Mouse (Mus musculus): ENCODE measurements at regions not wholly inside any gene's neighbourhood (a gene's known extent, or its start where the extent isn't known, plus 50 kb on each side); places are given as distances from the start of the nearest gene placed in this dataset.
A peak's percentile ranks its signal among the peaks of the same experiment; 100 is the strongest.

DNA sequence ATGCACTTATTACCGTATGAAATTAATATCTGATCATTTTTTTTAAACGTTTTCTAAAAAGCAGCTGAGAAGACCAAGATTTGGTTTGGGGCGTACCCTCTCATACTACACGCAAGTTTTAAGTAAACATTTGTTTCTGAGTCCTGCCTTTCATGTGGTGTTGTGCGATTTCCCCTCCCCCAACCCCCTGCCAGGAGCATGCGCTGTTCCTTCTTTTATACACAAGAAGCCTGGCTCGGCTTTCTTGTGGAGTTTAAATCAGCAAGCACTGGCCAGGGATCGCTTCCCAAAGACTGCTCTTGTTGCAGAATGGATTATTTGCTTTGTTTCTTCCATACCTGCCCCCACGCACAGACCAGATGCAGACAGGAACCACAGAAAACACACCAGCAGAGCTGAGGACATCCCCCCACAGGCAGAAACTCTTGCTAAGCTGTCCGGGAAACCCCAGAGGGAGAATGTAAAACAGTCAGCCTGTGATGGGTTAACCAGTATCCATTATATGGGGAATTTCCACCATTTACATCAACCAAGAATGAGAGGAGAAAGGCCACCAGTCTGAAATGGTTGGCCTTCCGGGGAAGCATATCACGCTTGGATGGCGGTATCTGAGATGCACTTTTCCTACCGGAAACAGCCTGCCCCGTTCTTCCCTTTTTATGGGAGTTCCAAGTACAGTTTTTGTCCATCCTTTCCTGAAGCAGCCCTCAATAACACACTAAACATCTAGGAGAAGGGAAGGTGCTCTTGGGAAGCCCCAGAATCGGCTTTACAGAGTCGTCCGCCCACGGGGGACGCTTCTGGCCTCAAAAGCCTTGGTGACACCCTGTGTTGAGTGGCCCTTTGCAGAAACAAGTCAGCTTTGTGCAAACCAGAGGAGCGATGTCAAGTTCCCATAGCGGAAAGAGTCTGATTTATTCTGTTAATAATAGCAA, 91.3 kb downstream of the Tomm20 start:
- DNase-seq (ENCODE audit: low spot score), result no peak

DNA sequence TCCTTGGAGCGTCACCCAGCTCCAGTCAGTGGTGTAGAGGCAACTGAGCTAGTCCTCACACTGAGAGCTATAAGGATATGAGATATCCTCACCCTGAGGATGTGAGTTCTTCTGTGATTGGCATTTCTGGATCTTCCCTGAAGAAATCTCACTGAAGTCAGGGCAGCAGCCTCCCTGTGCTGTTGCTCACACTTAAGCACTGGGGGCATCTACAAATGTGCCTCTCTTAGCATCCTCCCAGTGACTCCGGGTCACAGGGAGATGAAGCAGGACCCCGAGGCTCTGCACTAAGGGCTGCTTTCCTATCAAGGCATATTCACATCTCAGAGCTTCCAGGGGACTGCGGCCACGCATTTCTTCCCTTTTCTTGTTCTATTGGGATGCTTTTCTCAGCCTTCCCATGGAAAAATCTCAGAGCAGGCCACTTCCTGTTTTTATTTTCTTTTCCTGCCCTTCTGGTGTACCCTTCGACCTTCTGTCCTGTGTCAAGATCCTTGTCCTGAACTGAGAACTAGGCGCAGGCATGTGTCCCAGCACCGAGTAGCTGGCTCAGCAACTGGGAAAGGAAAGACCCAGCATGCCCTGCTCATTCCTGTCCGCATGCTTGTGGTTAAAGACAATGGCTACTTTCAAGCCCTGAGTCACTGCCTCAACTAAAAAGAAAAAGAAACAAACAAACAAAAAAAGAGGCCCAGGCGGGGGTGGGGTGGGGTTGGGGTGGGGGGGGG, 92.8 kb downstream of the Tomm20 start:
- DNase-seq (ENCODE audit: low spot score), result no peak

DNA sequence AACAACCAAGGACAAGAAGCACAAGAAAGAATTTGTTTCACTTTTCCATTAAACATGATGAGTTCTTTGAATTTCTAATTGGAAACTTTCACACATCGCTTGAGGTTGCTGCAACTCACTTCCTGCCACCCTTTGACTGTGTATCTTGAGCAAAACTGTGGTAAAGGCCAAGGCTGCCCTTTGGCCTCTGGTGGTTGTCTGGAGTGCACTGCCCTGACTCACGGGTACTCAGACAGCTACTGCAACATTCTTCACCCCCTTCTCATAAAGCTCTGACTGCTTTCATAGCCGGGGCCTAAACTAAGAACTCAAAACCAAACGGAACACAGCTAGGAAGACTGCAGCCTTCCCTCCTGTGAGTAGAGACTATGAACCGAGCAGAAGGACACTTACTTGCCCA, 93.5 kb downstream of the Tomm20 start:
- no peak for DNase-seq (ENCODE audit: low spot score)

DNA sequence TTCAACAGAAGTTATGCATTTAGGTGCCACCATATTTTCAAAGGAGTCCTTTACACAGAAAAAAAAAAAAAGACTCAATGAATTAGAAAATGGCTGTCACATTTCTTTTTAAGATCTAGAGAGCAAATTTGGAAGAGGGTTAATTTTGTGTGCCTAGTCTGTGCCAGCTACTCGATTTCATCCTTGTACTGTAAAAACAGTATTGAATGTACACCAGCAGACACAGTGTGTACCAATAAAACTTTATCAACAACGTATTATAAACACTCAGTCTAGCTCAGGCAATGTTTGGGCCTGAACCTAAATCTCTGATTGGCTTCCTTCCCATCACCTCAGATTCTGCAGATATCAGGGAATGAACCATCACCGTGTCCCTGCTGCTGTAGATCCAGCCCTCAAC, 93.9 kb downstream of the Tomm20 start:
- DNase-seq (ENCODE audit: low spot score), result no peak

DNA sequence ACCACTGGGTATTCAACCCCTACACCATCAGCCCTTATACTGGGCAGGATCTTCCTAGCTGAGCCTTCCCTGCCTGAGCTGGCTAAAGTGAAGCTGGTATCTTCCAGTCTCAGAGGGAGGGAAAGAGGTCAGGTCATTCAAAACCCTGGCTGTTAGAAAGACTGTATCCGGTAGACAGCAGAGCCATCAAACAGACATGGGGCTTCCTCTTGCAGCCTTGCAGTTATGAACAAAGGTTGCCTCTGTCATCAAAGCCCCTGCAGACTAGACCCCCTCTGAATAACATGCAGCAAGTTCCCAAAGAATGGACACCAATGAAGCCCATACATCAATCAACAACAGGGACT, 95.5 kb downstream of the Tomm20 start:
- no peak for DNase-seq (ENCODE audit: low spot score)

DNA sequence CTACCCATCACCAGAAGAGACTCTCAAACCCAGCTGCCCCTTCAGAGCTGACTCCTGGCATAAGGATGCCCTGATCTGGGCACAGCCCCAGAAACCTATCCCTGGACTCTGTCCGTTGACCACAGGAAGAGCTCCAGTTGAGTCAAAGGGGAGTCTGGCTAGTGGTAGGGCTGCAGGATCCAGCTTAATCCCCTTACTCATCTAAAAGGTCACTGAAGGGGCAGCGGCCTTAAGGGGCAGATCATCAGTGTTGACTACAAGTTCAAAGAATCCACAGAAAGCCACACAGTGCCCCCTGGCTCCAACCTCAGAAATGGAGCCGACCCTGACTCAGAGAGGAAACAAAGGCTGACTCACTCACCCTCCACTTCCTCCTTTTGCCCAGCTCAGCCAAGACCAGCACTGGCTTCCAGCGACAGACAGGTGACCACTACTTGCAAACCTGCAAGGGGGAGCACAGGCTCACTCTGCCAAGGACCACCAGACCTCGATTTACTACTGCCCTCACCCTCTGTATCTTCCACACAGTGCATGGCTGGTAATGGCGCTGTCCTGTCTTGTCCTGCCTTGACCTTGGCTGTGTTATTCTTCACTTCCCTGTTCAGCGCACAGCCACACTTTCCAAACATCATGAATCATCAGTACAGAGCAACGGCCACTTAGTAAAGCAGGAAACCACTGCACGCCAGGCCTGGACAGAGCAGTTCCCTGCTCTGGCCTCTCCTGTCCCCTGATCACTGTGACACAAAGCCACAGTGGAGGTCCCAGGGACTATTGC, 96.0 kb downstream of the Tomm20 start:
- DNase-seq (ENCODE audit: low spot score), result no peak

DNA sequence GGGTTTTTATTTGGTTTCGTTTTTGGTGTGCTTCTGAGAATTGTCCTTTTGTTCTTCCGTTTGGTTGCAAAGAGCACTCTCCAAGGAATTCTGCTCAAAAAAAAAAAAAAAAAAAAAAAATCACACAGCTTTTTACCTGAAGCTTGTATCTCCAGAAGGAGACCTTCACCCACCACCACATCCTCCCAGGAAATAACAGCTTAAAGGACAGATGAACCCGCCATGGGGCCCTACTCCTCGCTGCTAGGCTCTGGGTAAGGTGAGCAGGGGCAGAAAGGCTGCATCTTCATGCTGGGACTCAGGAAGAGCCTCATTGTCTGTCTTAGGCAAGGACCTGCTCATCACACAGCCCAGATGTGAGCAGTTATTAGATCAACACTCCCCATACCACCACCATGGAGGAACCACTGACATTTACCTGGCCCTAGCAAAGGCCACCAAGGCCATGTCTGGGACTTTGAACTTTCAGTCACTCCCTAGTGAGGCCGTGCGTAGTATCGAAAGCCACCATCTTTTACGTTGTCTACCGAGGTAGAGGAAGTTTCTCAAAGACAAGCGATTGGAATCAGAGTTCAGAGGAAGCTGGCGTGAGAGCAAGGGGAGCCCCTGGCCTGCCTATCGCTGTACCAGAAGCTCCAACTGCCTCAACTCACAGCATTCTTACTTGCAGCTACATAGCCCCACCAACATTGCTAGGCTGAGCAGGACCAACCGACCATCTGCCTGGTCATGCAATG, 97.1 kb downstream of the Tomm20 start:
- no peak for DNase-seq (ENCODE audit: low spot score)

DNA sequence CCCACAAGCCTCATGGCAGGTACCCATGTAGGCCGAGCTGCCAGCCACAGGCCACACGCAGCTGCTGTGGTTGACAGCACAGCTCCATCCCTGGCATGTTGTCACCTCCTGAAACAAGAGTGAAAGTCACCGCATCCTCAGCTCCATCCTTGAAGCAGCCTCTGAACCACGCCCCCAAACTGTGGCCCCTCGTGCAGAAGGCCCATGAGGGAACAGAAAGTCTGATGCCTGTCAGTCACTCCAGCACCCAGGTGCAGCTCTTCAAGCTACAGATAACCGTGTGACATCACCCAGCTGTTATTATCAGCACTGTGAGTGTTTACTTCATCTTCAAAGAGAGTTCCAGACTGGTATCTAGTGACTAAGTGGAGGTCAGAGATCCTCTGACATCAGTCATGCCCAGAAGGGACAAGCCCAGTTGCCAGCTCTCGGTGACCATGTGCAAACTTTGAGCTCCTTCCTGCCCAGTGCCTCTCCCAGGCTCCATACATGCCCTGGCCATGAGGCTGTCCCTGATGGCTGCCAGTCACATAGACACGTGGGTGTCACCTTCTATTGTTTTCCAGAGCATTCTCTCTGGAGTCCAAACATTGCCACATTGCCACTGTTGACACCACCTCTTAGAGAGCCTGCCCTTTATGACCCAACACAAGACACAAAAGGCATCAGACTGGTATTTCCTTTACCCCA, 97.8 kb downstream of the Tomm20 start:
- DNase-seq (ENCODE audit: low spot score), result no peak

DNA sequence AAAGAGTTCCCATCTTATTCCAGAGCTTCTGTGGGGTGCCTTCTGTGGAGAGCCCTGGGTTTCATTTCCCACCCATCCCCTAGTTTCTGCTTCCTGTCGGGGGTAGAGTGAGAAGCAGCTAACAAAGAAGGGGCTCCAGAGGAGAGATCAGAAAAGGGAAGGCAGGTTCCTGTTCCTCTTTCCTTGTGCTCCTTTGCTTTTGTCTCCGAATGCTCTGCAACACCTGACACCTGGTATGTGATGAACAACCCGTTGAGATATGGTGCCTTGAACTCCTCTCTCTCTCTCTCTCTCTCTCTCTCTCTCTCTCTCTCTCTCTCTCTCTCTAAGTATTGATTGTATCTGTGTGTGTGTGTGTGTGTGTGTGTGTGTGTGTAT, 99.5 kb downstream of the Tomm20 start:
- no peak for DNase-seq (ENCODE audit: low spot score)

DNA sequence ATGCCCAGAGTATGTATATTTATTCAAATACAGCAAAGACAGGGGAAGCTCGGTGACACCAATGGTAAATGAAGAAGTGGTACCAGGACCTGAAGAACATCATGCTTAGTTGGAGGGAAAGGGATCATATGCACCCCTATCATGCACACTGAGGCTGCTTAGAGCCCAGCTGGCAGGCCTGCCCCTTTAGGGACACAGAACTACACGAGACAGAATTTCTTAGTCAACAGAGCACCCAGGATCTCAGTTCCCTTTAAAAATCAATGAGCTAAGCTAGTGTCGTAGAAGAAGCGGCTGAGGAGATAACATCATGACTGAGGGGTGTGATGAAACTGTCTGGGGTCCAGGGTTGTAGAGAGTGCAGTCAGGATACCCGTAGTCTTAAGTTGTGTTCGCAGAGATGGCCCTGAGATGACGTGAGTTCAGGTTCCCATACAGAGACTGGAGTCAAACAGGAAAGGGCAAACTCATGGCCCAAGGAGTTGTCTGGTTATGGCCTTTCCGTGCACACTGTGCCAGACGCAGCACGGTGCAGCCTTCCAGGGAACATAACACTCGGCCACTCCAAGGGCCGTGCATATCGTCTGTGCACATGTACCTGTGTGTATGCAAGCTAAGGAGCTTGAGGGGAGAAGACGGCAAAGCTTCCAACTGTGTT, 100.0 kb downstream of the Tomm20 start:
- DNase-seq (ENCODE audit: low spot score), result no peak

DNA sequence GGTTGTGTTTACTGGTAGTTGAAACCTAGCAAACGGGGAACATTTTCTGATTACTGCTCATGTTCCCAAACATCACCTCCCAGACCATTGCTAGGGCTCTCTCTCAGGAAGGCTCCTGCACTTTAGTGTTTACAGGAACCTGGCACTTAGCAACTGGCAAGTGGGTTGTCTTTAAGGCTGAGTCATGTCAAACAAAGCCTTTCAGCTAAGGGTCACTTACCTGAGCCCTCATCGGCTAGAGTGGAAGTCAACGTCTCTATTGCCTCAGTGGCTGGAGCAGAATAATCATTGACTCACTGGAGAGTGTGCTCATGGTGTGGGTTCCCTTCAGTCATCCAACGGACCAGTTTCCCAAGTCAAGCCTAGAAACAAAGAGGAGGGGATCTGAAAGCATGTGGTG, 101.0 kb downstream of the Tomm20 start:
- DNase-seq (ENCODE audit: low spot score), result no peak

DNA sequence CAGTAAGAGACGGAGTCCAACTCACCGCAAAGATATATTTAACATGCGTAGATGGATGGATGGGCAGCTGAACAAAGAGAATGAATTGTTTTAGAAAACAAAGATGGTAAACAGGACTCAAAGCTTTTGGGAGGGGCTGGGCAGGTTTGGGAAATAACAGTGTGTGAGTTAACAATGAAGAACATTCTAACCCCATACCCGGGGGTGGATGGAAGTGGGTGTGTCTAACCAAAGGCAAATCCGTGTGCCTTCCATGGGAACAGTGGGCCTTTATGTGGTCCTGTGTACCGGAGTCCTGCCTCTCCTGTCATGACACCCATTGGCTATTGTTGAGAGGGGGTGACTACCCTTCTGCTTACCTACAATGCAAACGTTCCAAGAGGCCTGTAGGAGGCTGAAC, 104.5 kb downstream of the Tomm20 start:
- no peak for DNase-seq (ENCODE audit: low spot score)

DNA sequence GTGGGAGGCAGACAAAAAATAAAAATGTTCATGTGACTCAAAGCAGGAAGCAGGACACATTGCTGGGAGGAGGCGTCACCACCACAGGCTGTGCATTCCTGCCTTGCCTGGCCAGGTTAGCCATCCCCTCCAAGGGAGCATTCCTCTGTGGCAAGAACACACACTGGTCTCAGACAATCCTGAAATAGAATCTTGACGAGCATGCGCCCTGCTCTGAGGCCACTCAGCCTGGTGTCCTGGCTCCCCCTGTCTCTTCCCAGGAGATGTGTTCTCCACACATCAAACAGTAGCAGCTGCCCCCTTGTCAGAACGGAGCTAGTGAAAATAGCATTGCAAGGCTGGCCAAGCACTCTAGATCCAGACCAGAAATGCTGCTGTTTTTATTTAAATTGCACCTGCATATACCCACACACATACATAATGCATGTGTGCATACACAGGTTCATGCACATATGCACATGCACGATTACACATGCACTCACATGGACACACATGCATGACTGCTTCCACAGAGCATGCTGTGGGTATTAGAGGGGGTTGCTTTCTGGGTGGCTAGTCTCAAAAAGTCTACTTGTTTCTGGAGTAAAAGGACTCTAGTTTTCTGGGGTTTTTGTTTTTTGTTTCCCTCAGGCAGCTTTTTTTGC, 105.8 kb downstream of the Tomm20 start:
- DNase-seq (ENCODE audit: low spot score), result peak; percentile 55

DNA sequence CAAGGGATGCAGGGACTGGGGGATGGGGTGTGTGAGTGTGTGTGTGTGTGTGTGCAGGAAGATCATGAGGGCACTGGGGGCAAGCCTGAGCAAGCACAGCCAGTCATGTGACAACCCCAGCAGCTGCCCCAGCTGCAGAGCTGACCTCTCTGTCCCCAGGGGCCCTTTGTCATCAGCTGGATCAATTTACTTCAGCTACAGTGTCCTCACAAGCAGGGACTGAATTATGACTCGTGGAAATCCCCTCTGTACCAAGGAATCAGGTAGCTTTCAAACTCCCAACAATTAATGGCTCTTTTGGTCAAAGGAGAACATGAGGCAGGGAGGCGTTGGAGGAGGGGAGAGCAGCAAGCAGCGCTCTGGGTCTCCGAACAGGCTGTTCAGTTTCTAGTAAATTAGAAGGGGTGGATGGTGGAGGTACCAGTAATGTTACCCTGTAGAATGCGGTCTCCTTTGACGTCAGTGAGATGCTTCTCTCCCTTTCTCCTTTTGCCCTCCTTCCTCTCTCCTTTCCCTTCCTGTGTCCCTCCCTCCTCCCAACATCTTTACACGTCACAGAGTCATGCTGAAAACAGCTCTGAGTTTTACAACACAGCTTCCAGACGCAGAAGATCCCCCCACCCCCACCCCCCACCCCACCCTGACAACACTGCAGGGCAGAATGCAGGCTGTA, 106.5 kb downstream of the Tomm20 start:
- DNase-seq (ENCODE audit: low spot score), result no peak

DNA sequence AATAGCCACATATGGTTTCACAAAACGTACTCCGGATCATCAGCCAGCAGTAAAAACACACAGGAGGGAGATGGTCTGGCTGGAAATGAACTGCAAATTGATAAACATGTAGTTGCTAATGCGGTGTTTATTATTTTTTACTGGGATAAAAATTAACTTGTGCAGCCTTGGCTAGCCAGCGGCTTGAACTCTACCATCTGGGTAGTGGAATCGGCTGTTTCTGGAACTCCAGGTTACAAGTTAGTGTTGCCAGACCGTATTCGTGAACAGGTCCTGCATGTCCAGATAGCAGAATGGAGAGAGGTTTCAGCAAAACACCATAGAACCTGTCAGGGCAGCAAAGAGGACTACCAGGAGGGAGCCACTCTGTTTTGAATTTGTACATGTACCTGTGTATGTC, 107.4 kb downstream of the Tomm20 start:
- no peak for DNase-seq (ENCODE audit: low spot score)

DNA sequence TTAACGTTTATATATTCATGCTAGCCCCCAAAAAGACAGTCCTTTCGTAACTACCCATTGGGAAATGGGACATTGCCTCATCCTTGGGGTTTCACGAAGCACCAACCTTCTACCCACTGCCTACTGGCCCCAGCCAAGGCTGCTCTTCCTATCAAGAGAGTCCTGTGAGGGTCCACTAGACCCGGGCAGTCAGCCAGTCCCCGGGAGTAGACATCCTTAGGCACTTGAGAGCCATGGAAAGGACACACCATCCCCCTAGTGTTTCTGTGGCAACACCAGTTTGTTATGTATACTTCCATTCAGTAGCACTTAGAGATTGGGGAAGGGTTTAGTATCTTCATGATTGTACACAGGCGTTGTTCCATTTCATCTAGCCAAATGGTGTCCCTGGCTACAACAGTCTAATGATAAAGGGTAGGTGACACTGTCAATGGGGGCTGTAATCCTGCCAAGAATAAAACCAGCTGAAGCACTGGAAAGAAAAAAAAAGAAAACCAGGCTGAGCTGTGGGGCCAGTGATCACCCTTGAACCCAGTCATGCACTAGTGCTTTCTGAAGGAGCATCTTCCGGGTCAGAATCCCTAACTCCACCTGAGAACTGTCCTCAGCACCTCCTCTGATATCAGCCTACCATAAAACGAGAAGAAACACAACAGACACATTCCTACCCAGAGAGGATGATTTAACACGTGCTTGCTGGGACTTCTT, 108.2 kb downstream of the Tomm20 start:
- no peak for DNase-seq (ENCODE audit: low spot score)

DNA sequence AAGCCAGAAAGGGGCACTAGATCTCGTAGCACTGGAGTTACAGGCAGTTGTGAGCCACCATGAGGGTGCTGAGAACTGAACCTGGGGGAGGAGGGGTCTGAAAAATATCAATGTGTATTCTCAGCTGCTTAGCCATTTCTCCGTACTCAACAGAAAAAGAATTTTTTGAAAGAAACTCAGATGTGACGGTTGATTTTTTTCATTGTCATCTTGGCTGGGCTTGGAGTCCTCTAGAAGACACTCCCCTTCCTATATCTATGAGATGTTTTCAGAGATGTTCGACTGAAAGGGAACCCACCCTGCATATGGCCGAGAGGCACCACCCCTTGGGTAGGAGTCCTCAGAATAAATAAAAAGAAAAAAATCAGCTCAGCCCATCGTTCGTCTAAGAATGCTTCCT, 110.1 kb downstream of the Tomm20 start:
- DNase-seq (ENCODE audit: low spot score), result no peak

DNA sequence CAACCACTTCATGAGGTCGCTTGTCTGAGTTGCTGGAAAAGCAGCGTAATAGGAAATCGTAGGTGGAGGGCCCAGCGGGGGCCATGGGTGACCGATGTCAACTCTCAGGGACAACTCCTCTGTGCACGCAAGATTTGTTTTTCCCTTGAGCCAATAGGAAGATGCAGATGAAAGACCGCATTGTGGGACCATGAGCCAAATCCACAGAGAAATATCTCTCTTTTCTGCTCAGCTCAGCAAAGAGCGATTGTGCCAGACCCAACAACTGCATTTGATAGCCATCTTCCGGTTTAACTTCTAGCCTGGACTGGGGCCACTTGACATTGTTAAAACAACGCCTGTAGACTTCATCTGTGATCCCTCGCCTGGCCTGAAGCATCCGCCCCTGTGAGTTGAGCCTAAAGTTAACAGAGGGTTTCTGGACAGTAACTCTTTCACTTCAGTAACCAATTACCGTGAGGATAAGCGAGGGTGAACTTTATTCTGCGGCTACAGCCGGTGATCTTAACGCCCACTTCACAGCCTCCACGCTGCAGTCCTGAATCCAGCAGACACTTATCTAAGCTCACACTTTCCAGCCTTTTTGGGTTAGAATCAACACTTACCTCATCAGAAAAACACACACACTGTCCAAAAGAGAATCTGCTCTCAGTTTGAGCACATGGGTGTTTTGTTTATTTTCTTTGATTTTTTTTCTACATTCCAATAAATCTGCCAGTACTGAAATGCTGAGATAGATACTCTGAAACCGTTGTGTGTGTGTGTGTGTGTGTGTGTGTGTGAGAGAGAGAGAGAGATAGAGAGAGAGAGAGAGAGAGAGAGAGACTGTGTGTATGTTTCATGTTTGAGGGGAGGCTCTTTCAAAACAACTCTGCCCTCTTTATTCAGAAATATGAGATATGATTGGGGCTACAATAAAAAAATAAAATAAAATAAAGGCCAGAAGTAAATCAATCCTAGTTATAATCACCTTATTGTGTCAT, 111.9 kb downstream of the Tomm20 start:
- DNase-seq (ENCODE audit: low spot score), result no peak

Data from testis, postnatal 10 days (tissue).